Mouse (Mus musculus) A20 (cell line): ENCODE data around the gene Myo18a.

ENCODE experiments used
- DNase-seq: peaks from one replicate; pipeline ENCODE4 v3.0.0-alpha.2; 2011; ENCODE audit warnings: low read depth, low spot score

The Myo18a gene

GRCm38 (mm10) chr11:77795216-77795615 lies 32.2 kb downstream of the Myo18a start:
- DNase-seq, result no peak

- DNase-seq, result no peak
These were observed 37.4 kb downstream of the Myo18a start for GRCm38 (mm10) chr11:77800491-77800868.

- peak; percentile 88 for DNase-seq
These were observed 38.0 kb downstream of the Myo18a start for GRCm38 (mm10) chr11:77800869-77801701.

- DNase-seq, result peak; percentile 90
These were observed 39.4 kb downstream of the Myo18a start for GRCm38 (mm10) chr11:77802341-77802865.

GRCm38 (mm10) chr11:77806218-77806617 lies 43.2 kb downstream of the Myo18a start:
- DNase-seq, result no peak

GRCm38 (mm10) chr11:77806855-77807254 lies 43.8 kb downstream of the Myo18a start:
- no peak for DNase-seq

GRCm38 (mm10) chr11:77808051-77808465 lies 45.0 kb downstream of the Myo18a start:
- no peak for DNase-seq

GRCm38 (mm10) chr11:77809215-77809614 lies 46.2 kb downstream of the Myo18a start:
- no peak for DNase-seq

- no peak for DNase-seq
These were observed 47.0 kb downstream of the Myo18a start for GRCm38 (mm10) chr11:77810018-77810417.

- DNase-seq, result no peak
These were observed 50.9 kb downstream of the Myo18a start for GRCm38 (mm10) chr11:77813969-77814368.

- peak; percentile 80 for DNase-seq
These were observed 53.0 kb downstream of the Myo18a start for GRCm38 (mm10) chr11:77816003-77816402.

- peak; percentile 49 for DNase-seq
These were observed 58.6 kb downstream of the Myo18a start for GRCm38 (mm10) chr11:77821648-77822047.

- DNase-seq, result peak; percentile 67
These were observed 59.7 kb downstream of the Myo18a start for GRCm38 (mm10) chr11:77822781-77823180.

GRCm38 (mm10) chr11:77825853-77826252 lies 62.8 kb downstream of the Myo18a start:
- peak; percentile 61 for DNase-seq

GRCm38 (mm10) chr11:77826311-77826710 lies 63.3 kb downstream of the Myo18a start:
- DNase-seq, result no peak

- peak; percentile 82 for DNase-seq
These were observed 64.4 kb downstream of the Myo18a start for GRCm38 (mm10) chr11:77827241-77827995.

- DNase-seq, result peak; percentile 45
These were observed 65.1 kb downstream of the Myo18a start for GRCm38 (mm10) chr11:77828163-77828562.

- DNase-seq, result no peak
These were observed 66.2 kb downstream of the Myo18a start for GRCm38 (mm10) chr11:77829043-77829841.

- no peak for DNase-seq
These were observed 67.8 kb downstream of the Myo18a start for GRCm38 (mm10) chr11:77830875-77831274.

- no peak for DNase-seq
These were observed 69.5 kb downstream of the Myo18a start for GRCm38 (mm10) chr11:77832541-77832940.

GRCm38 (mm10) chr11:77835109-77835508 lies 72.1 kb downstream of the Myo18a start:
- DNase-seq, result peak; percentile 51

- DNase-seq, result no peak
These were observed 73.2 kb downstream of the Myo18a start for GRCm38 (mm10) chr11:77836290-77836689.
